Mouse (Mus musculus) heart, adult 2 months (tissue): ENCODE data around the gene Smpd2.

ENCODE experiments used
- CTCF ChIP-seq: fragments of 200-600 bp; IDR thresholded peaks from 2 replicates; pipeline ENCODE4 v1.8.1; 2022; ENCODE audit warnings: antibody characterized with exemption, mild to moderate bottlenecking, moderate library complexity
- EP300 ChIP-seq: fragments of 200-500 bp; IDR thresholded peaks from 2 replicates; pipeline ENCODE4 v1.6.1; 2011; ENCODE audit warnings: low read depth, low read length, control low read depth; ENCODE audit not compliant: insufficient read depth
- POLR2A ChIP-seq: fragments of 200-500 bp; IDR thresholded peaks from 2 replicates; pipeline ENCODE4 v1.6.1; 2011; ENCODE audit warnings: mild to moderate bottlenecking, low read depth, low read length, control low read depth; ENCODE audit not compliant: insufficient read depth

DNA sequence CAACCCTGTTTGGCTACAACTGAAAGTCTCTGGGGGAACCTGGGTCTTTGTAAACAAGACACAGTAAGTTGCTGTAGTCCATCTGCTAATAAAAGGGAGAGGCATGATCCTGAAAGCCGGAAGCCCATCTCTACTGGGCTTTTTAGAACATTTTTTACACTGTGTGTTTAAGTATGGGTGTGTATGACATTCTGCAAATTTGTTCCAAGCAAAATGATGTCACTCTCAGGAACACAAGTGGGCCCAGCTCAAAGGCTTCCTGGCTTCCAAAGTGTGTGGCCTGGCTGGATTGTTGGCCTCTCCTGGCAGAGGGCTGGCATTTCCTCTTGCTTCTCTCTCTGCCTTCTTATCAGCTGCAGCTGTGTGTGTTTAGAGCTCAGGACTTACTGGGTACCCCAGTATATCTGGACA, 15.2 kb downstream of the Smpd2 start:
- no peak for TF ChIP-seq POLR2A
- TF ChIP-seq CTCF = no peak
- peak; percentile 63; the same call in 1 of the 2 replicates for TF ChIP-seq EP300
